Mouse (Mus musculus) lung, embryonic 14.5 days (tissue): ENCODE measurements around the gene Ddo. TPM values are rescaled to one million over a fixed set of nuclear protein-coding genes. Genes with fewer than 3 reads are reported as not detected.

Experiments
- ATAC-seq: fragments of 200-750 bp; cut with Nextera tagmentation; 2 replicates; pipeline ENCODE4 v1.8.0; 2017; ENCODE audit warnings: mild to moderate bottlenecking, moderate TSS enrichment, moderate library complexity; ENCODE audit not compliant: insufficient read depth
- DNase-seq: peaks from one replicate; pipeline ENCODE4 v3.0.0-alpha.2; 2015
- H3K27ac ChIP-seq: fragments of 300-500 bp; sonication (generic); 2 replicates; pipeline ENCODE4 v1.5.1; 2014; ENCODE audit warnings: low read depth, mild to moderate bottlenecking, moderate library complexity
- H3K27me3 ChIP-seq: fragments of 300-500 bp; sonication (generic); 2 replicates; pipeline ENCODE4 v1.6.1; 2014; ENCODE audit warnings: low read length, control low read depth; ENCODE audit not compliant: insufficient read depth
- H3K36me3 ChIP-seq: fragments of 300-500 bp; sonication (generic); 2 replicates; pipeline ENCODE4 v1.6.1; 2014; ENCODE audit warnings: control low read depth; ENCODE audit not compliant: insufficient read depth
- H3K4me1 ChIP-seq: fragments of 300-500 bp; sonication (generic); 2 replicates; pipeline ENCODE4 v1.6.1; 2014; ENCODE audit warnings: antibody characterized with exemption, control low read depth; ENCODE audit not compliant: insufficient read depth
- H3K4me2 ChIP-seq: fragments of 300-500 bp; sonication (generic); 2 replicates; pipeline ENCODE4 v1.6.1; 2014; ENCODE audit warnings: mild to moderate bottlenecking
- H3K4me3 ChIP-seq: fragments of 300-500 bp; sonication (generic); 2 replicates; pipeline ENCODE4 v1.5.1; 2014; ENCODE audit warnings: low read depth, low read length
- H3K9ac ChIP-seq: fragments of 300-500 bp; sonication (generic); 2 replicates; pipeline ENCODE4 v1.6.1; 2014
- H3K9me3 ChIP-seq: fragments of 300-500 bp; sonication (generic); 2 replicates; pipeline ENCODE4 v1.6.1; 2016; ENCODE audit warnings: low read depth, low read length, control low read depth
- CTCF ChIP-seq: IDR thresholded peaks from 2 replicates; pipeline ENCODE4 v1.5.1; 2016; ENCODE audit warnings: antibody characterized with exemption, low read depth
- WGBS: fragments of 180-500 bp; shearing (Covaris S2); extraction: QIAGEN DNeasy Blood & Tissue Kit; methylation state at CpG from one replicate; pipeline ENCODE4 v1.1.7; 2014; 5-methylcytosine and 5-hydroxymethylcytosine counted together
- polyA plus RNA-seq: library from polyadenylated mRNA; unstranded; fragments of >200 nt; fragmentation: Nextera tagmentation; extraction: Ambion mirVana; gene quantifications from 2 replicates; pipeline ENCODE4 v1.2.1, GENCODE M21; 2014

Ddo gene
- polyA plus RNA-seq, 1 experiment from 2014 or later, result 1.8 TPM

DNA sequence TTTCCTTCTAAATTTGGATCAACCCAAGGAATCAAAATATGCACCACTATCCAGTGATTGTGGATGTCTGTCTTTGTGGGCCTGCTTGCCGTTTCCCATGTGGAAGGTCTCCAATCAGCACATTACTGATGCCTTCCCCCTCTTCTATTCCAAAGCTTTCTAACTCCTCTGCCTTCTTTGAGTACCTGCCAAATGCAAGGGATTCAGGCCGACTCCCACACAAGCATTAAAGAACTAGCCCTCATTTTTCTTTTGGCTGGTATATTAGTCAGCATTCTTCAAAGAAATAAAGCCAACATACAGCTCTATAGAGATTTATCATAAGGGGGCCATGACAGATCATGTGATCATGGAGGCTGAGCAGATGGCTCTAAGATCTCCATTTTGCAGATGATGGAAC is 21.9 kb downstream of the Ddo start:
- Histone ChIP-seq H3K27me3 (no peaks in the 10 kb centered on the region), H3K27ac (no peak overlapping the region), H3K4me2 (no peak overlapping the region), H3K36me3 (no peaks in the 10 kb centered on the region), H3K9me3 (no peaks in the 10 kb centered on the region), H3K9ac (no peak overlapping the region), H3K4me3 (no peak overlapping the region), H3K4me1 (no peaks in the 10 kb centered on the region)
- no peak for TF ChIP-seq CTCF
- ATAC-seq (0 out of 2 replicates have a peak, but pooled peaks have one; percentile 28), DNase-seq (no peak)
- WGBS, result 46% methylated on average over 2 of the region's 2 CpGs

DNA sequence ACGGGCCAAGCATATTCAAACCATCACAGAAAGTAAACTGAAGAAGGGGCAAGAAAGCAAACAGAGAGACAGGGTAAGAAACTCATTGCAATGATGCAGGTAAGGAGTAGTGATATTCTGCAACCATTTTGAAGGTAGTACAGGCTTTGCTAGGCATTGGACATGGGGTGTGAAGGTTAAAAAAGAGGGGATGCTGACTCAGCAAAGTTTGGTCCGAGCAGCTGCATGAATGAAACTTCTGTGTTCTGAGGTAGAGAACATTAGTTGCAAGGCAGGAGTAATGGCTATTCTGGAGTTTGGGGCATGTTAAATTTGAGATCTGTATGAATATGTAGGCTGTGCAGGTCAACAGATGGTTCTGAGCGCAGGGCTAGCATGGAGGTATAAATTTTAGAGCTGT is 35.5 kb downstream of the Ddo start:
- H3K36me3 ChIP-seq, result no peaks in the 10 kb centered on the region
- H3K4me3 ChIP-seq, result no peak overlapping the region
- no peak overlapping the region for H3K9ac ChIP-seq
- no peaks in the 10 kb centered on the region for H3K27me3 ChIP-seq
- no peak for TF ChIP-seq CTCF
- no peak for DNase-seq
- H3K4me2 ChIP-seq, result no peak overlapping the region
- 67% methylated on average over 3 of the region's 3 CpGs for WGBS
- no peak overlapping the region for H3K27ac ChIP-seq
- no peaks in the 10 kb centered on the region for H3K9me3 ChIP-seq
- ATAC-seq, result no peak
- H3K4me1 ChIP-seq, result no peaks in the 10 kb centered on the region

- 92% methylated on average over 1 of the region's 1 CpGs for WGBS
- H3K4me1 ChIP-seq, result no peaks in the 10 kb centered on the region
Observed at GRCm38 (mm10) chr10:40666943-40667342, 37.1 kb downstream of the Ddo start.

DNA sequence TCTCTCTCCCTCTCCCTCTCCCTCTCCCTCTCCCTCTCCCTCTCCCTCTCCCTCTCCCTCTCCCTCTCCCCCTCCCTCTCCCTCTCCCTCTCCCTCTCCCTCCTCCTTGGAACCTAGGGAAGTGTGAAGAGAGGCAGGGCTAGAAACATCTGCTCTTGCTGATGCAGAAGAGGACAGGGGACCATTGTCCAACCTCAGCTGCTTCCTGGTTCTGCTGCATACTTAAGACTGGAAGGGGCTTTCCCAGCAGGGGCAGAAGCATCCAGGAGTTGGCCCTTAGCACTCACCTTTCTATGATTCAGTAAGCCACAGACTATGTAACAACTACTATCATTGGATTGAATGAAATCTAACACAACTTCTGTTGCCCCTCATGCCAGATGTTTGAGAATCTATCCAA is 38.8 kb downstream of the Ddo start:
- Histone ChIP-seq H3K9me3 (no peaks in the 10 kb centered on the region), H3K4me1 (no peaks in the 10 kb centered on the region), H3K9ac (no peak overlapping the region), H3K36me3 (no peaks in the 10 kb centered on the region), H3K4me2 (no peak overlapping the region), H3K4me3 (no peak overlapping the region), H3K27me3 (no peaks in the 10 kb centered on the region), H3K27ac (no peak overlapping the region)
- TF ChIP-seq CTCF, result no peak
- no peak for ATAC-seq
- no peak for DNase-seq

More at GRCm38 (mm10) chr10:40666943-40667342, 37.1 kb downstream of the Ddo start:
- DNase-seq (no peak), ATAC-seq (no peak)
- no peaks in the 10 kb centered on the region for H3K9me3 ChIP-seq
- H3K4me3 ChIP-seq, result no peak overlapping the region
- H3K4me2 ChIP-seq, result no peak overlapping the region
- no peak for TF ChIP-seq CTCF
- H3K36me3 ChIP-seq, result no peaks in the 10 kb centered on the region
- no peak overlapping the region for H3K9ac ChIP-seq
- no peak overlapping the region for H3K27ac ChIP-seq
- no peaks in the 10 kb centered on the region for H3K27me3 ChIP-seq

- Histone ChIP-seq H3K36me3 (no peaks in the 10 kb centered on the region), H3K4me1 (no peaks in the 10 kb centered on the region), H3K27me3 (no peaks in the 10 kb centered on the region), H3K4me2 (no peak overlapping the region), H3K27ac (no peak overlapping the region), H3K4me3 (no peak overlapping the region), H3K9me3 (no peaks in the 10 kb centered on the region), H3K9ac (no peak overlapping the region)
- WGBS, result 54% methylated on average over 8 of the region's 8 CpGs
- TF ChIP-seq CTCF, result no peak
- ATAC-seq, result no peak
- DNase-seq, result no peak
Observed at GRCm38 (mm10) chr10:40672587-40673296, 42.9 kb downstream of the Ddo start.

DNA sequence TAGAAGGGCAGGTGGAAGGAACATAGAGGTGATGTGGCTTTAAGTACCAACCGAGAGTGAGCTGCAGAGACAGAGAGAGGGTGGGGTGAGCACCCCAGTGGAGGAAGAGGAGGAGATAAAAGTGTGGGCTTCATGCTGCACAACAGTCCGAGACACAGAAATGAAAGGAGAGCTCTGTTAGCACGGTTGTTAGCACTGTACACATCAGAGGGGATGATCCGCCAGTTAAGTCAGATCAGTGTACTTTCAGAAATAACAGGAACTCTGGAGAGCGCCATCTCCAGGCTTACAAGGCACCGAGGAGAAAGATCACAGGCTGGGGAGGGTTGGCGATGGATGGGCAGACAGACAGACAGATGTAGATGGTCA is 43.5 kb downstream of the Ddo start:
- Histone ChIP-seq H3K9ac (no peak overlapping the region), H3K36me3 (no peaks in the 10 kb centered on the region), H3K4me1 (no peaks in the 10 kb centered on the region), H3K27ac (no peak overlapping the region), H3K9me3 (no peaks in the 10 kb centered on the region), H3K27me3 (no peaks in the 10 kb centered on the region), H3K4me2 (no peak overlapping the region), H3K4me3 (no peak overlapping the region)
- TF ChIP-seq CTCF, result no peak
- ATAC-seq (no peak), DNase-seq (no peak)
- 63% methylated on average over 7 of the region's 7 CpGs for WGBS

GRCm38 (mm10) chr10:40674151-40674550 is 44.3 kb downstream of the Ddo start:
- 7% methylated on average over 13 of the region's 13 CpGs for WGBS
- Histone ChIP-seq H3K27ac (no peak overlapping the region), H3K9ac (peak overlapping the region; percentile 23; the same call in 1 of the 2 replicates), H3K4me3 (peak overlapping the region; percentile 22; the same call in 1 of the 2 replicates), H3K27me3 (no peaks in the 10 kb centered on the region), H3K4me2 (peak overlapping the region; percentile 58), H3K9me3 (no peaks in the 10 kb centered on the region), H3K4me1 (no peaks in the 10 kb centered on the region), H3K36me3 (no peaks in the 10 kb centered on the region)
- DNase-seq (peak; percentile 45), ATAC-seq (peak; percentile 47; the same call in 1 of the 2 replicates)
- no peak for TF ChIP-seq CTCF
